Mouse (Mus musculus) neural tube, embryonic 14.5 days (tissue): ENCODE results near the gene Pex11g. TPM values are rescaled to one million over a fixed set of nuclear protein-coding genes. Genes with fewer than 3 reads are reported as not detected.

Experiments used
- ATAC-seq: fragments of 200-750 bp; cut with Nextera tagmentation; 2 replicates; pipeline ENCODE4 v1.8.0; 2017; ENCODE audit warnings: low read depth, mild to moderate bottlenecking, moderate TSS enrichment, moderate library complexity
- H3K27ac ChIP-seq: fragments of 300-500 bp; sonication (generic); 2 replicates; pipeline ENCODE4 v1.5.1; 2014; ENCODE audit warnings: low read depth, mild to moderate bottlenecking, control low read depth, low read length, moderate library complexity, mixed read lengths
- H3K27me3 ChIP-seq: fragments of 300-500 bp; sonication (generic); 2 replicates; pipeline ENCODE4 v1.6.1; 2014; ENCODE audit warnings: low read length; ENCODE audit not compliant: control insufficient read depth, insufficient read depth
- H3K36me3 ChIP-seq: fragments of 300-500 bp; sonication (generic); 2 replicates; pipeline ENCODE4 v1.6.1; 2014; ENCODE audit warnings: low read length, mixed read lengths; ENCODE audit not compliant: control insufficient read depth, insufficient read depth
- H3K4me1 ChIP-seq: fragments of 300-500 bp; sonication (generic); 2 replicates; pipeline ENCODE4 v1.6.1; 2014; ENCODE audit warnings: low read length; ENCODE audit not compliant: control insufficient read depth, insufficient read depth
- H3K4me2 ChIP-seq: fragments of 300-500 bp; sonication (generic); 2 replicates; pipeline ENCODE4 v1.6.1; 2014; ENCODE audit warnings: mild to moderate bottlenecking, low read depth, low read length, control low read depth
- H3K4me3 ChIP-seq: fragments of 300-500 bp; sonication (generic); 2 replicates; pipeline ENCODE4 v1.5.1; 2014; ENCODE audit warnings: low read depth, low read length, control low read depth, mixed read lengths
- H3K9ac ChIP-seq: fragments of 300-500 bp; sonication (generic); replicated peaks from 2 replicates; pipeline ENCODE4 v1.6.1; 2014; ENCODE audit warnings: low read depth, mild to moderate bottlenecking, control low read depth, low read length, mixed read lengths
- H3K9me3 ChIP-seq: fragments of 300-500 bp; sonication (generic); 2 replicates; pipeline ENCODE4 v1.6.1; 2016; ENCODE audit warnings: low read length; ENCODE audit not compliant: control insufficient read depth
- WGBS: fragments of 180-500 bp; shearing (Covaris S2); extraction: QIAGEN DNeasy Blood & Tissue Kit; methylation state at CpG from one replicate; pipeline ENCODE4 v1.1.7; 2014; 5-methylcytosine and 5-hydroxymethylcytosine counted together
- polyA plus RNA-seq: library from polyadenylated mRNA; unstranded; fragments of >200 nt; fragmentation: Nextera tagmentation; extraction: Ambion mirVana; gene quantifications from 2 replicates; pipeline ENCODE4 v1.2.1, GENCODE M21; 2014

The Pex11g gene
- polyA plus RNA-seq, 1 experiment from 2014 or later: 2.6 TPM

- Histone ChIP-seq H3K9ac (no peak overlapping the region), H3K27ac (no peak overlapping the region), H3K4me3 (no peak overlapping the region), H3K4me1 (peaks cover 20% of the 10 kb centered on the region; the same call in 1 of the 2 replicates), H3K9me3 (no peaks in the 10 kb centered on the region), H3K27me3 (no peaks in the 10 kb centered on the region), H3K4me2 (no peak overlapping the region), H3K36me3 (no peaks in the 10 kb centered on the region)
- 97% methylated on average over 1 of the region's 1 CpGs for WGBS
- ATAC-seq: no peak
Measured at GRCm38 (mm10) chr8:3412816-3413215, 54.7 kb downstream of the Pex11g start.

GRCm38 (mm10) chr8:3411901-3412301 is 55.6 kb downstream of the Pex11g start:
- Histone ChIP-seq H3K9ac (no peak overlapping the region), H3K36me3 (no peaks in the 10 kb centered on the region), H3K9me3 (no peaks in the 10 kb centered on the region), H3K4me3 (no peak overlapping the region), H3K4me2 (no peak overlapping the region), H3K27ac (no peak overlapping the region), H3K4me1 (peaks cover 14% of the 10 kb centered on the region; the same call in 1 of the 2 replicates), H3K27me3 (no peaks in the 10 kb centered on the region)
- 93% methylated on average over 7 of the region's 7 CpGs for WGBS
- no peak for ATAC-seq

- Histone ChIP-seq H3K4me1 (peaks cover 8% of the 10 kb centered on the region; the same call in 1 of the 2 replicates), H3K9me3 (no peaks in the 10 kb centered on the region), H3K9ac (no peak overlapping the region), H3K27me3 (no peaks in the 10 kb centered on the region), H3K27ac (no peak overlapping the region), H3K4me3 (no peak overlapping the region), H3K4me2 (no peak overlapping the region), H3K36me3 (no peaks in the 10 kb centered on the region)
- no peak for ATAC-seq
- 88% methylated on average over 2 of the region's 2 CpGs for WGBS
Measured at GRCm38 (mm10) chr8:3411085-3411484, 56.4 kb downstream of the Pex11g start.

GRCm38 (mm10) chr8:3407417-3407816 is 60.1 kb downstream of the Pex11g start:
- H3K27me3 ChIP-seq: no peaks in the 10 kb centered on the region
- no peaks in the 10 kb centered on the region for H3K36me3 ChIP-seq
- H3K4me2 ChIP-seq: no peak overlapping the region
- H3K9me3 ChIP-seq: no peaks in the 10 kb centered on the region
- 82% methylated on average over 3 of the region's 3 CpGs for WGBS
- ATAC-seq: no peak
- no peak overlapping the region for H3K4me3 ChIP-seq
- H3K4me1 ChIP-seq: no peaks in the 10 kb centered on the region
- H3K27ac ChIP-seq: no peak overlapping the region
- H3K9ac ChIP-seq: no peak overlapping the region

Other genes starting within 250 kb of the Pex11g start
- gene Insr, start 188.1 kb downstream of the Pex11g start, polyA plus RNA-seq: 56.5 and 67.2 TPM in 2 replicates
- not detected in 2 replicates for gene A430078G23Rik, start 114.3 kb downstream of the Pex11g start, polyA plus RNA-seq
- gene Arhgef18, start 74.7 kb downstream of the Pex11g start, polyA plus RNA-seq: 11.4 and 12.3 TPM in 2 replicates
- 0.35 and 0.66 TPM in 2 replicates for gene Tex45, start 3.2 kb upstream of the Pex11g start, polyA plus RNA-seq
- 26.4 and 43.5 TPM in 2 replicates for gene Zfp358, start 25.5 kb upstream of the Pex11g start, polyA plus RNA-seq
- 64.9 and 86.5 TPM in 2 replicates for gene Mcoln1, start 32.8 kb upstream of the Pex11g start, polyA plus RNA-seq
- 33.5 and 38.0 TPM in 2 replicates for gene Pnpla6, start 47.7 kb upstream of the Pex11g start, polyA plus RNA-seq
- 0.60 TPM in 1 of 2 replicates, not detected in the other for gene C330021F23Rik, start 100.3 kb upstream of the Pex11g start, polyA plus RNA-seq
- 51.3 and 52.9 TPM in 2 replicates for gene Camsap3, start 119.6 kb upstream of the Pex11g start, polyA plus RNA-seq
- 48.0 and 48.5 TPM in 2 replicates for gene Xab2, start 153.6 kb upstream of the Pex11g start, polyA plus RNA-seq
- 81.2 and 89.1 TPM in 2 replicates for gene Pet100, start 153.9 kb upstream of the Pex11g start, polyA plus RNA-seq
- gene Pcp2, start 157.9 kb upstream of the Pex11g start, polyA plus RNA-seq: 0.18 and 0.29 TPM in 2 replicates
- gene Stxbp2, start 163.3 kb upstream of the Pex11g start, polyA plus RNA-seq: 33.7 and 40.4 TPM in 2 replicates
- gene Retn, start 188.1 kb upstream of the Pex11g start, polyA plus RNA-seq: 0.54 and 0.63 TPM in 2 replicates
- gene Mcemp1, start 198.1 kb upstream of the Pex11g start, polyA plus RNA-seq: 0.27 TPM in 1 of 2 replicates, not detected in the other
- 14.2 and 27.6 TPM in 2 replicates for gene Fcor, start 204.7 kb upstream of the Pex11g start, polyA plus RNA-seq
- gene Trappc5, start 208.6 kb upstream of the Pex11g start, polyA plus RNA-seq: 41.4 and 48.4 TPM in 2 replicates
- gene Fcer2a, start 226.5 kb upstream of the Pex11g start, polyA plus RNA-seq: 0.15 and 0.28 TPM in 2 replicates